Mouse (Mus musculus) spleen, adult 2 months (tissue): ENCODE data around the gene Dock8.

Experiments
- CTCF ChIP-seq: fragments of 200-500 bp; IDR thresholded peaks from 2 replicates; pipeline ENCODE4 v1.5.1; 2011; ENCODE audit warnings: mild to moderate bottlenecking, inconsistent platforms; ENCODE audit not compliant: insufficient read depth, insufficient read length, insufficient replicate concordance; ENCODE audit errors: extremely low read depth
- POLR2A ChIP-seq: fragments of 200-500 bp; IDR thresholded peaks from 2 replicates; pipeline ENCODE4 v1.6.1; 2011; ENCODE audit warnings: low read depth, low read length, inconsistent platforms

DNA sequence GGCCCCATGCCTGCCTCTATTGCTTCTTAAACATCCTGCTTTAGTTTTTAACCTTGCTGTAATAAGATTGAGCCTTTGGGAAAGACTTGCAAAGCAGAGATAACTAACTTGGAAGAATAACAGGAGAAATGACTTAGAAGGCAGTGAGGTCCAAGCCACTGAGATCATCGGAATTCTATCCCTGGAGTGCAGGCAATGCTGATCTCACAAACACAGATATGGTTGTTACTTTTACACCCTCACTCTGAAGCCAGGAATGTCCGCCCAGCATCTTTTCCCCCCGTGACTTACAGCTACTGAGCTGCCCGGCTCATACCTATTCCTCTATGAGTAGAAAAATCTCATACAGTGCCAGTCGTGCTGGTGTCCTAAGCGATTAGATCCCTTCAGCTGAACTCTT lies 180.7 kb downstream of the Dock8 start:
- no peak for TF ChIP-seq POLR2A
- TF ChIP-seq CTCF: no peak
